Mouse (Mus musculus): ENCODE measurements around the gene Cept1. TPM values are rescaled to one million over a fixed set of nuclear protein-coding genes. Genes with fewer than 3 reads are reported as not detected.

Gene Cept1
- polyA plus RNA-seq, 1 experiment, result 27.9 TPM

GRCm38 (mm10) chr3:106533277-106533676 lies 14.3 kb downstream of the Cept1 start:
- no peak for TF ChIP-seq CTCF (IDR thresholded peaks at IDR 0.05; ENCODE audit: borderline replicate concordance, extremely low read depth, insufficient read depth, insufficient read length)
- no peak for TF ChIP-seq POLR2A (IDR thresholded peaks at IDR 0.05; ENCODE audit: borderline replicate concordance, extremely low read depth, insufficient read depth, insufficient read length, poor library complexity, severe bottlenecking)
- DNase-seq (ENCODE audit: low read depth), result no peak

GRCm38 (mm10) chr3:106528032-106528431 lies 19.6 kb downstream of the Cept1 start:
- no peak for TF ChIP-seq POLR2A (IDR thresholded peaks at IDR 0.05; ENCODE audit: borderline replicate concordance, extremely low read depth, insufficient read depth, insufficient read length, poor library complexity, severe bottlenecking)
- TF ChIP-seq CTCF (IDR thresholded peaks at IDR 0.05; ENCODE audit: borderline replicate concordance, extremely low read depth, insufficient read depth, insufficient read length), result no peak
- DNase-seq (ENCODE audit: low read depth), result no peak

GRCm38 (mm10) chr3:106526411-106526810 lies 21.2 kb downstream of the Cept1 start:
- TF ChIP-seq CTCF (IDR thresholded peaks at IDR 0.05; ENCODE audit: borderline replicate concordance, extremely low read depth, insufficient read depth, insufficient read length) (no peak), POLR2A (IDR thresholded peaks at IDR 0.05; ENCODE audit: borderline replicate concordance, extremely low read depth, insufficient read depth, insufficient read length, poor library complexity, severe bottlenecking) (no peak)

GRCm38 (mm10) chr3:106522730-106523129 lies 24.9 kb downstream of the Cept1 start:
- no peak for DNase-seq (ENCODE audit: low read depth)
- TF ChIP-seq POLR2A (IDR thresholded peaks at IDR 0.05; ENCODE audit: borderline replicate concordance, extremely low read depth, insufficient read depth, insufficient read length, poor library complexity, severe bottlenecking) (no peak), CTCF (IDR thresholded peaks at IDR 0.05; ENCODE audit: borderline replicate concordance, extremely low read depth, insufficient read depth, insufficient read length) (no peak)

More at GRCm38 (mm10) chr3:106526411-106526810, 21.2 kb downstream of the Cept1 start:
- no peak for DNase-seq (ENCODE audit: low read depth)

- TF ChIP-seq POLR2A (IDR thresholded peaks at IDR 0.05; ENCODE audit: borderline replicate concordance, extremely low read depth, insufficient read depth, insufficient read length, poor library complexity, severe bottlenecking), result no peak
- TF ChIP-seq CTCF (IDR thresholded peaks at IDR 0.05; ENCODE audit: borderline replicate concordance, extremely low read depth, insufficient read depth, insufficient read length), result no peak
- no peak for DNase-seq (ENCODE audit: low read depth)
Observed at GRCm38 (mm10) chr3:106515016-106515415, 32.6 kb downstream of the Cept1 start.

GRCm38 (mm10) chr3:106510669-106511068 lies 36.9 kb downstream of the Cept1 start:
- DNase-seq (ENCODE audit: low read depth), result no peak
- TF ChIP-seq POLR2A (IDR thresholded peaks at IDR 0.05; ENCODE audit: borderline replicate concordance, extremely low read depth, insufficient read depth, insufficient read length, poor library complexity, severe bottlenecking) (no peak), CTCF (IDR thresholded peaks at IDR 0.05; ENCODE audit: borderline replicate concordance, extremely low read depth, insufficient read depth, insufficient read length) (no peak)

GRCm38 (mm10) chr3:106502892-106503291 lies 44.7 kb downstream of the Cept1 start:
- TF ChIP-seq POLR2A (IDR thresholded peaks at IDR 0.05; ENCODE audit: borderline replicate concordance, extremely low read depth, insufficient read depth, insufficient read length, poor library complexity, severe bottlenecking) (no peak), CTCF (IDR thresholded peaks at IDR 0.05; ENCODE audit: borderline replicate concordance, extremely low read depth, insufficient read depth, insufficient read length) (no peak)
- DNase-seq (ENCODE audit: low read depth), result no peak

- no peak for TF ChIP-seq POLR2A (IDR thresholded peaks at IDR 0.05; ENCODE audit: borderline replicate concordance, extremely low read depth, insufficient read depth, insufficient read length, poor library complexity, severe bottlenecking)
- TF ChIP-seq CTCF (IDR thresholded peaks at IDR 0.05; ENCODE audit: borderline replicate concordance, extremely low read depth, insufficient read depth, insufficient read length), result no peak
- no peak for DNase-seq (ENCODE audit: low read depth)
Observed at GRCm38 (mm10) chr3:106500510-106500909, 47.1 kb downstream of the Cept1 start.

- DNase-seq (ENCODE audit: low read depth), result no peak
- no peak for TF ChIP-seq CTCF (IDR thresholded peaks at IDR 0.05; ENCODE audit: borderline replicate concordance, extremely low read depth, insufficient read depth, insufficient read length)
- TF ChIP-seq POLR2A (IDR thresholded peaks at IDR 0.05; ENCODE audit: borderline replicate concordance, extremely low read depth, insufficient read depth, insufficient read length, poor library complexity, severe bottlenecking), result no peak
Observed at GRCm38 (mm10) chr3:106496996-106497395, 50.6 kb downstream of the Cept1 start.

- peak; percentile 4 for DNase-seq (ENCODE audit: low read depth)
- no peak for TF ChIP-seq POLR2A (IDR thresholded peaks at IDR 0.05; ENCODE audit: borderline replicate concordance, extremely low read depth, insufficient read depth, insufficient read length, poor library complexity, severe bottlenecking)
- TF ChIP-seq CTCF (IDR thresholded peaks at IDR 0.05; ENCODE audit: borderline replicate concordance, extremely low read depth, insufficient read depth, insufficient read length), result no peak
Observed at GRCm38 (mm10) chr3:106496045-106496721, 51.4 kb downstream of the Cept1 start.

- no peak for DNase-seq (ENCODE audit: low read depth)
- TF ChIP-seq POLR2A (IDR thresholded peaks at IDR 0.05; ENCODE audit: borderline replicate concordance, extremely low read depth, insufficient read depth, insufficient read length, poor library complexity, severe bottlenecking), result no peak
- no peak for TF ChIP-seq CTCF (IDR thresholded peaks at IDR 0.05; ENCODE audit: borderline replicate concordance, extremely low read depth, insufficient read depth, insufficient read length)
Observed at GRCm38 (mm10) chr3:106495346-106496044, 52.1 kb downstream of the Cept1 start.

Measured in brain, embryonic 14.5 days (tissue).